Mouse (Mus musculus): ENCODE data around the gene Fbxo46.

The Fbxo46 gene

GRCm38 (mm10) chr7:19093537-19094385 lies 25.9 kb upstream of the Fbxo46 start:
- DNase-seq (ENCODE audit: low spot score), result peak; percentile 99

- DNase-seq (ENCODE audit: low spot score), result peak; percentile 56
These were observed 25.2 kb upstream of the Fbxo46 start, which contains the start of gene Six5 for GRCm38 (mm10) chr7:19094471-19094825. Gene Six5, plus strand, starts transcription at chr7:19094594.

DNA sequence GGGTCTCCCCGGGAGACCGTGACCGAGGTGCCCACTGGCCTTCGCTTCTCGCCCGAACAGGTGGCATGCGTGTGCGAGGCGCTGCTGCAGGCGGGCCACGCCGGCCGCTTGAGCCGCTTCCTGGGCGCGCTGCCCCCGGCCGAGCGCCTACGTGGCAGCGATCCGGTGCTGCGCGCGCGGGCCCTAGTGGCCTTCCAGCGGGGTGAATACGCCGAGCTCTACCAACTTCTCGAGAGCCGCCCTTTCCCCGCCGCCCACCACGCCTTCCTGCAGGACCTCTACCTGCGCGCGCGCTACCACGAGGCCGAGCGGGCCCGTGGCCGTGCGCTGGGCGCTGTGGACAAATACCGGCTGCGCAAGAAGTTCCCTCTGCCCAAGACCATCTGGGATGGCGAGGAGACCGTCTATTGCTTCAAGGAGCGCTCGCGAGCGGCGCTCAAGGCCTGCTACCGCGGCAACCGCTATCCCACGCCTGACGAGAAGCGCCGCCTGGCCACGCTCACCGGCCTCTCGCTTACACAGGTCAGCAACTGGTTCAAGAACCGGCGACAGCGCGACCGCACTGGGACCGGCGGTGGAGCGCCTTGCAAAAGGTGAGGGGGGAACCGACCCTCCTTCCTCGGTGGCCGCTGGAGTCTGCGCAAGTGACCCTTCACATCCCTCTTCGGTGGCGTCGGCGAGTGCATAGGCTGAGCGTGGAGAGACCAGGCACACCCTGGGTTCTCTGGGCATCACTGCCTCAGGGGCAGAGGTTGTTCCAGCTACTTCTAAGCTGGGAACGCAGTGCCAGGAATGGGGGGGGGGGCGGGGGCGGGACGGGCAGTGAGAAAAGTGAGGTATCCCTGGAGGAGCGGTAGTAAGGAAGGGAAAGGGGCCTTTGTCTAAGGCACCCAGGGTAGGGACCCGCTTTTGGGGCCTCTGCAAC lies 24.6 kb upstream of the Fbxo46 start:
- DNase-seq (ENCODE audit: low spot score), result peak; percentile 51

- peak; percentile 88 for DNase-seq (ENCODE audit: low spot score)
These were observed 23.9 kb upstream of the Fbxo46 start for GRCm38 (mm10) chr7:19095751-19096110.

DNA sequence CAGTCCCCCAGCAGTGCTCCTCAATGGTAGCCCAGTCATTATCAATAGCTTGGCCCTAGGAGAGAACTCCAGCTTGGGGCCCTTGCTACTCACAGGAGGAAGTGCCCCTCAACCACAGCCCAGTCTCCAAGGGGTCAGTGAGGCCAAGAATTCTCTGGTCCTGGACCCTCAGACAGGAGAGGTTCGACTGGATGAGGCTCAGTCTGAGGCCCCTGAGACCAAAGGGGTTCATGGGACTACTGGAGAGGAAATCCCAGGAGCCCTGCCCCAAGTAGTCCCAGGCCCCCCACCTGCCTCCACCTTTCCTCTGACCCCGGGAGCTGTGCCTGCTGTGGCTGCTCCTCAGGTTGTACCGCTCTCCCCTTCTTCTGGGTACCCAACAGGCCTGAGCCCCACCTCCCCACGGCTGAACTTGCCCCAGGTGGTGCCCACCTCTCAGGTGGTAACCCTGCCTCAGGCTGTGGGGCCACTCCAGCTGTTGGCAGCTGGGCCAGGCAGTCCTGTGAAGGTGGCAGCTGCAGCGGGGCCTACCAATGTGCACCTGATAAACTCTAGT lies 23.2 kb upstream of the Fbxo46 start:
- no peak for DNase-seq (ENCODE audit: low spot score)

DNA sequence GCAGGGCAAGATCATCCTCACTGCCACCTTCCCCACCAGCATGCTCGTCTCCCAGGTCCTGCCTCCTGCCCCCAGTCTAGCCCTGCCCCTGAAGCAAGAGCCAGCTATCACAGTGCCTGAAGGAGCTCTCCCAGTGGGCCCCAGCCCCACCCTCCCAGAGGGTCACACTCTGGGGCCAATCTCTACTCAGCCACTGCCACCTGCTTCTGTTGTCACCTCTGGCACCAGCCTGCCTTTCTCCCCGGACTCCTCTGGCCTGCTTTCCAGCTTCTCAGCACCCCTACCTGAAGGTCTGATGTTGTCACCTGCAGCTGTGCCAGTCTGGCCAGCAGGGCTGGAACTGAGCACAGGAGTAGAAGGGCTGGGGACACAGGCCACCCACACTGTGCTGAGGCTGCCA lies 22.4 kb upstream of the Fbxo46 start:
- no peak for DNase-seq (ENCODE audit: low spot score)

DNA sequence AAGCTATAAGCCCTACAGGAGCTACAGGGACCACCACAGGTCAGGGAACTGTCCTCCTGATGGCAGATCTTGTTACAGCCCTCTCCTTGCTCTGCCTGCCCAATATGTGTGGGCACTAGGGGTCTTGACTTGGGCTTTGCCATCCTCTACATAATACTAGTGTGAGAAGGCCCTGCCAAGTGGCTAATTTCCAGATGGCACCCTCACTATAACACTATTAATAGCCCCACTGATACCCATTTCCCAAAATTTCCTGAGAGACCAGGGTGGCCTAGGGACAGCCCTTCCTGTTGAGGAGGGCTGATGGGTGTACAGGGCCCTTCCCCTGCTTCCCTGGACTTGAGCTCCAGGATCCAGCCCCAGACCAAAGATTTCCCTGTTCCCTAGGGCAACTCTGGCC lies 21.8 kb upstream of the Fbxo46 start:
- DNase-seq (ENCODE audit: low spot score), result no peak

- DNase-seq (ENCODE audit: low spot score), result no peak
These were observed 20.8 kb upstream of the Fbxo46 start for GRCm38 (mm10) chr7:19098811-19099210.

GRCm38 (mm10) chr7:19100290-19100689 lies 19.4 kb upstream of the Fbxo46 start:
- no peak for DNase-seq (ENCODE audit: low spot score)

DNA sequence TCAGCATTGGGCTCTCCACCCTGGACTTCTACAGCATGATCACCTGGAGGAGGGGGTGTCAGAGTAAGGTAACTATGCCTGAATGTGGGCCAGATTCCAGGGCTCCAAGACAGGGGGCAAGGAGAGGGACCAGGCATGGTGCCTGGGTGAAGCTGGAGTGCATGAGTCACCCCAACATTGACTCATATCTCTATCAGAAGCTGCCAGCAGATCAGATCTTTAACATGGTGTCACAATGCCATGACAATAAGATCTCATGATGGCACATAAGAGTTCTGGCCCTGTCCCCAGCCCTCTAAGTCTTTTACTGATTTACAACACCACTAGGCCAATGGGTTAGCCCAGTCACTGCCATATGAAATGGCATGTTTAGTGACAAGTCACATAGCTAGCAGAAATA lies 15.9 kb upstream of the Fbxo46 start:
- no peak for DNase-seq (ENCODE audit: low spot score)

DNA sequence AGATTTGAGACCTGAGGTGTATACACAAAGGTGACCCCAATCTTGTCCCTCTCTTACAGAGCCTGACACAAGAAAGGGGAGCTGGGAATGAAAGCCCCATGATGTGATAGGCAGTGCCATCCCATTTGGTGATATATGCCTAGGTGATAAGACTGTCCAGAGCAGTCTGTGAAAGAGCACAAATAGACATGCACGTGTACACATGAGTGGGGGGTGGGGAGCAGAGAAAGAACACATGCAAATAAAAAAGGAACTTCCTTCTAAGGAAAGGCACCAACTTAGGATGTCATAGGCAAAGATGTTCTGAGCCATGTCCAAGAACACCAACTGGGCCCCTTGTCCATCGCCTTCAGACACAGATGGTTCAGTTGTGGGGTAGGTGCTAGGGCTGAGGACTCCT lies 15.2 kb upstream of the Fbxo46 start:
- DNase-seq (ENCODE audit: low spot score), result no peak

DNA sequence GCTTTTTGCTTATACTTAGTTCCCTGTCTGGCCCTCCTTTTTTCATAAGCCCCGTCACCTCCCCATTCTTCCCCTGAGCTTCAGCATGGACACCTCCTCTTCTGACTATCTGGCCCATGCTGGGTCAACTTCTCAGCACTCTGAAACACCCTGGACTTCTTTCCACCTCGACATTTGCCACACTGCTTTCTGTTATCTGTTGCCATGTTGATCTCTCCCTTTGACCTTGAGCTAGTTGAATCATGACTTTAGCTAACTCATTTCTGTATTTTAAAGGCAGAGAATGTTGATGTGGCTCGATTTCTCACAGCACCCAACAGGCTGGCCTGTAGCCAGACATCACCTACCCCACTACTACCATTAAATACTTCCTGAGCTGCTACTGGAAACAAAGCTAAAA lies 12.2 kb upstream of the Fbxo46 start:
- no peak for DNase-seq (ENCODE audit: low spot score)

- no peak for DNase-seq (ENCODE audit: low spot score)
These were observed 10.1 kb upstream of the Fbxo46 start for GRCm38 (mm10) chr7:19109565-19109964.

DNA sequence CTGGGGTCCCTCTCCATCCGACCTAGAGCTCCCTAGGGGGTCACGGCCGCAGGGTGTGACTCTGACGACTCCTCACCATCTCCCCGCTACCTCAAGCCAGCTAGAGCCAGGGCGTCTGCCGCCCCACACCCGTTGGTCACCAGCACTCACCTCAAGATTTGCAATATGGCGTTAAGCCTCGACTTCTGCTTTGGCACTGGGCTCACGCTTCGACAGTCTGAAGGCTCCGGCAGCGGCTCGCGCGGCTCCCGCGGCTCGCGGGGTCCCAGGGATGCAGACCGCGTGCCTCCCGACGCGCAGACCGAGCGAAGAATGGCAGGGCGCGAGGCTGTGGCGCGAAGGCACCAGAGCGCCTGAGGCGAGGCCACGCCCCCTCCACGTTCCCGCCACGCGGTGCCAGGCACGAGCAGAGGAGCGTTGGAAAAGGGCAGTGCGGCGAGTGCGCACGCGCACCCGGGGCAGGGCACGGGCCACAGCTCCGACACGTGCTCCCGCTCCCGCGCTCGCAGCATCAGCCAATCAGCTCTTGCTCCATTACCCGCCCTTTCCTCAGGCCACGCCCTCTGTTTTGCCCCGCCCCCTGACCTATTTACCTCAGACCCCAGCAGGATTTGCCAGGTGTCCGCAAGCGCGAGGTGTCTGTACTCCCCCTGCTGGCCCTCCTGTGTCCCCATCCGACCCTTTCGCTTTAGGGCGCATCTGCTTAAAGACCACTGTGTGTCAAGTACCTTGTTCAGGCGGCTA lies 1.5 kb upstream of the Fbxo46 start, which contains the start of gene Gm4969:
Gene Gm4969, minus strand, starts transcription at position 341 of the 744 bp plus-strand sequence.
- DNase-seq (ENCODE audit: low spot score), result peak; percentile 73

DNA sequence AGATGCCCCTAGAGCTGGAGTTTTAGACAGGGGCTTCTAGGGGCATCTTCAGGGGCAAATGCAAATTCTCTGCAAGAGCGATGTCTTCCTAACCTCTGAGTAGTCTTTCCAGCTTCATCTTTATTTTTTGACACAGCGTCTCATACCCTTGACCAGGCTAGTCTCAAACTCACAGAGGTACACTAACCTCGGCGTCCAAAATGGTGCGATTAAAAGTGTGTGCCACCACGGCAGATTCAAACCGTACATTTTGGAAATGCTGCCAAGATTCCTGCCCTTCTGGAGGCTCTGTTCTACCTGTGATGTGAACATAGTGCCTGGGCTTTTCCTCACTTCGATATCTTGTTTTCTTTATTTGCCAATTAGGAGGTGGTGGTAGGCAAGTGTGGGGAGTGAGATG lies 576 bp upstream of the Fbxo46 start:
- no peak for DNase-seq (ENCODE audit: low spot score)

DNA sequence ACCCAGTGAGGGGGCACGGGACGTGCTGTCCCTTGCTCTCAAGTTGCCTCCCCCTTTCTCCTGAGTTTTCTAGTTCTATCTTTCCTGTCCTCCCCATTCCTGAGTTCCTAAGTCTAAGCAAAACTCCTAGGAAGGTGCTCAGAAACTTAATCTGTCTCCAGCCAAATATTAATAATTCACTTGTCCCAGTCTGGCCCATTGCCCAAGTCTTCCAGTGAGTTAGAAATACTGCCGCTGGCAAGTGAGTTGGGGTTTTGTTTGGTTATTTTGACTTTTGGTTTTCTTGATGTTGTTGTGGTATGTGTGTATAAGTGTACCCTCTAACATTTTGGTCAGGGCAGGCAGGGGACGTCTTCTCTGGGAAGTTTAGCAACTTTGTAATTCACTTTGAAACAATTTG lies 2.0 kb downstream of the Fbxo46 start:
- no peak for DNase-seq (ENCODE audit: low spot score)

DNA sequence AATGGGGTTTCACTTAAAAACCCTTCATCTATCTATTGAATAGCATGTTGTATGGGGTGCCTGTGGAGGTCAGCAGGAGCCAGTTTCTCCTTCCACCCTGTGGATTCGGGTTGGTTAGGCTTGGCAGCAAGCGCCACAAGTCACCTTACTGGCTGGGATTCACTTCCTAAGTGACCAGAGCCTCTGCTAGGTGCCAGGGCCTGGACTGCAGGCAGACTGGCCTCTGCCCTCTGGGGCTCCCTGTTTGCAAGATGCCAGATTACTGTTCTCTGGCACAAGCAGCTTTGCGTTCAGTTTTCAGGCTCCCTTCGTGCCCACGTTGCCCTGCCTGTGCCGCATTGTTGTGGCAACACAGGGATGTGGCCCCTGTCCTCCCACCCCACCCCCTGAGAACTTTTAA lies 5.1 kb downstream of the Fbxo46 start:
- DNase-seq (ENCODE audit: low spot score), result no peak

DNA sequence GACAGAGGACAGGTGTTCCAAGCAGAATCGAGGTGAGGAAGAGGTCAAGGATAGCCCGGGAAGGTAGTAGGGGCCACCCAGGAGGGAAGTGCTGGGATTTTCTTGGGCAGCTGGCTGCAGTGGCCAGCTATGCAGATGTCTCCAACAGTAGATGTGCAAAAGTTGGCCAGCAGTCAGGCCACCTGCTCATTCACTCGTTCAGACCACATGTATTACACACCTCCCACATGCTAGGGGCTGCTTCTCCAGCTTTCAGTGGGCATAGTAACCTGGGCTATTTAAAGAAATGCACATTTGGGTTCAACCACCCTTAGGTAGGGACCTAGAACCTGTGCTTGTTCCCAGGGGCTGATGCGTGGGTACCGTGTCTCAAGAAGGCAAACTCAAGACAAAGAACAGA lies 8.1 kb downstream of the Fbxo46 start:
- no peak for DNase-seq (ENCODE audit: low spot score)

GRCm38 (mm10) chr7:19129396-19129795 lies 9.7 kb downstream of the Fbxo46 start:
- DNase-seq (ENCODE audit: low spot score), result no peak

DNA sequence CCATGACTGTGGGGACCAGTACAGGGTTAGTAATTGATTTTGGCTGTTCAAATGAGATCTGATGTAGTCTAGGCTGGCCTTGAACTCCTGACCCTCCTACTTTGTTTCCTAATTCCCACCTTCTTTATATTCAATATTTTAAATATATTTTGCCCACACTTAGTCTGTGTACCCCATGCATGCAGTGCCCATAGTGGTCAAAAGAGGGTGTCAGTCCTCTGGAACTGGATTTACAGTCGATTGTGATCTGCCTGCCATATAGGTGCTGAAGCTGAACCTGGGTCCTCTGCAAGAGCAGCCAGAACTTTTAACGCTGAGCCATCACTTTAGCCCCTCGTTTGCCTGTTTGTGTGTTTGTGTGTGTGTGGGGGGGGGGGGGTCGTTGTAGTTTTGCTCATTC lies 11.0 kb downstream of the Fbxo46 start:
- DNase-seq (ENCODE audit: low spot score), result no peak

DNA sequence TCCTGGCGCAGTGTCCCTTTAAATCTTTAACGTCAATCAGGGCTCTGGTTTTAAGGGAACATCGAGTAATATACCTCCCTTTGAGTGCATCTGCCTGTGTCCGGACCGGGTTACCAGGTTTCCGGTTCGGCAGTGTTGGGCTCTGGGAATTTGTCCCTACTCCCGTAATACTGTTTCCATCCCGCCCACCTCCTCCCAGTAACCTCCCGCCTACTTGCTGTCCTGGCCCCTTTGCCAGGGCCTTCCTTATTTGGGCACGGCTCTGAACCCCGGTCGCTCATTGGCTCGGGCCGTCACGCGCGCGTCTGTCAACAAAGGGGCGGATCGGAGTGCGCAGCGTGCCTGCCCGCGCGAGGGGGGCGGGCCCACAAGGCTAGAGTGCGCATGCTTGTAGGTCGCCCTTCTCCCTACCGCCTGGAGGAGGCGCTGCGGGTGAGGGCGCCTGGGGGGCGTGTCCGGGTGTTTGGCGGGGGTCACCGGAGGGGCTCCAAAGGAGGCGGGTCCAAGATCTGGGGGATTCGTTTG lies 11.7 kb downstream of the Fbxo46 start:
- peak; percentile 99 for DNase-seq (ENCODE audit: low spot score)

DNA sequence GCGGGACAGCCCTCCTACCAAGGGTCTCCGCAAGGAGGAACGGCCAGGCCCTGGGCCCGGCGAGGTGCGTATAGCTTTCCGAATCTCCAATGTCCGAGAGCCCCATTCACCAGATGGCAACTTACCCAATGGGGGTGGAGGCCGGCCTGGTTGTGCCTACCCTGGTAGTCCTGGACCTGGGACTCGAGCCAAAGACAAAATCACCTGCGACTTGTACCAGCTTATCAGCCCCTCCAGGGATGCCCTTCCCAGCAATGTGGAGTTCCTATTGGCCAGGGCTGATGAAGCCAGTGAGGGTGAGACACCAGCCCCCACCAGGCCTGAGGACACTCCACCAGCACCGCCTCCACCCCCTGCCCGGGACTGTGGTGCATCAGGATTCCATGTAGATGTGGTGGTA lies 16.5 kb downstream of the Fbxo46 start:
- no peak for DNase-seq (ENCODE audit: low spot score)

Measured in embryo, embryonic 10 days (tissue).